18 mouse cellular contexts compared by ENCODE assay signal in genomic region chr9:20696107-20696712, GRCm38 (mm10). TPM values are rescaled to one million over a fixed set of nuclear protein-coding genes. Genes with fewer than 3 reads are reported as not detected.
DNase-seq lines count a peak whose midpoint lies in the region; ATAC-seq and TF ChIP-seq lines count a peak whose summit lies in the region.
"Had no signal": no experiment of that assay in that cellular context is flagged by ENCODE, and none has a peak within 500 bp of the region (broad histone marks: within the 10 kb centered on the region; RNA-seq: fewer than 3 reads in every experiment).

No protein-coding gene starts in this region.

- H3K27ac ChIP-seq in hindbrain, embryonic 11.5 days (ENCODE audit: low read depth, low read length): peak overlapping the region; percentile 83
- no peak overlapping the region for H3K27ac ChIP-seq in hindbrain, embryonic 14.5 days
- no peak overlapping the region for H3K27ac ChIP-seq in forebrain, embryonic 11.5 days (ENCODE audit: low read depth, low read length)
- peak overlapping the region; percentile 82; the same call in 1 of the 2 replicates for H3K27ac ChIP-seq in hindbrain, embryonic 13.5 days
- H3K27ac ChIP-seq in midbrain, embryonic 16.5 days (ENCODE audit: low read length): no peak overlapping the region
- no peak overlapping the region for H3K27ac ChIP-seq in stomach, postnatal 0 days (replicated peaks)
- H3K27ac ChIP-seq: limb, embryonic 12.5 days had no signal

- peaks cover 18% of the 10 kb centered on the region; the same call in 1 of the 2 replicates for H3K4me1 ChIP-seq in hindbrain, embryonic 11.5 days (replicated peaks; ENCODE audit: control insufficient read depth, insufficient read depth, low read length)
- H3K4me1 ChIP-seq in hindbrain, embryonic 14.5 days (replicated peaks; ENCODE audit: control insufficient read depth, insufficient read depth, low read length): peaks cover 22% of the 10 kb centered on the region
- peaks cover 16% of the 10 kb centered on the region for H3K4me1 ChIP-seq in forebrain, embryonic 11.5 days (replicated peaks; ENCODE audit: control insufficient read depth, insufficient read depth, low read length)
- H3K4me1 ChIP-seq in hindbrain, embryonic 13.5 days (replicated peaks): peaks cover 53% of the 10 kb centered on the region
- H3K4me1 ChIP-seq in midbrain, embryonic 16.5 days (ENCODE audit: control insufficient read depth, insufficient read depth, low read length): peaks cover 17% of the 10 kb centered on the region
- no peaks in the 10 kb centered on the region for H3K4me1 ChIP-seq in stomach, postnatal 0 days (replicated peaks; ENCODE audit: control insufficient read depth, insufficient read depth)

- H3K27me3 ChIP-seq in hindbrain, embryonic 11.5 days (ENCODE audit: control insufficient read depth, insufficient read depth, low read length): no peaks in the 10 kb centered on the region
- no peaks in the 10 kb centered on the region for H3K27me3 ChIP-seq in hindbrain, embryonic 14.5 days (ENCODE audit: control insufficient read depth, insufficient read depth, low read length)
- peaks cover 6% of the 10 kb centered on the region; the same call in 1 of the 2 replicates for H3K27me3 ChIP-seq in forebrain, embryonic 11.5 days (ENCODE audit: control insufficient read depth, insufficient read depth, low read length)
- H3K27me3 ChIP-seq in hindbrain, embryonic 13.5 days: no peaks in the 10 kb centered on the region
- no peaks in the 10 kb centered on the region for H3K27me3 ChIP-seq in midbrain, embryonic 16.5 days (ENCODE audit: control insufficient read depth, insufficient read depth, low read depth, low read length)
- H3K27me3 ChIP-seq in stomach, postnatal 0 days (ENCODE audit: control insufficient read depth, insufficient read depth, low read length): no peaks in the 10 kb centered on the region

- no peak for TF ChIP-seq EP300 in stomach, postnatal 0 days (optimal IDR thresholded peaks at IDR 0.05)

- no peaks in the 10 kb centered on the region for H3K9me3 ChIP-seq in hindbrain, embryonic 11.5 days (ENCODE audit: control insufficient read depth, low read length)
- no peaks in the 10 kb centered on the region for H3K9me3 ChIP-seq in hindbrain, embryonic 14.5 days (ENCODE audit: control insufficient read depth, low read length)
- H3K9me3 ChIP-seq in forebrain, embryonic 11.5 days (ENCODE audit: control insufficient read depth, low read length): no peaks in the 10 kb centered on the region
- no peaks in the 10 kb centered on the region for H3K9me3 ChIP-seq in hindbrain, embryonic 13.5 days
- no peaks in the 10 kb centered on the region for H3K9me3 ChIP-seq in midbrain, embryonic 16.5 days (replicated peaks; ENCODE audit: control insufficient read depth, low read length, poor library complexity, severe bottlenecking)
- H3K9me3 ChIP-seq in stomach, postnatal 0 days (ENCODE audit: control insufficient read depth, low read length): no peaks in the 10 kb centered on the region

- no peaks in the 10 kb centered on the region for H3K36me3 ChIP-seq in hindbrain, embryonic 11.5 days (ENCODE audit: control insufficient read depth, insufficient read depth, low read length)
- no peaks in the 10 kb centered on the region for H3K36me3 ChIP-seq in hindbrain, embryonic 14.5 days (replicated peaks; ENCODE audit: control insufficient read depth, insufficient read depth)
- H3K36me3 ChIP-seq in forebrain, embryonic 11.5 days (ENCODE audit: control insufficient read depth, insufficient read depth, low read length): no peaks in the 10 kb centered on the region
- H3K36me3 ChIP-seq in hindbrain, embryonic 13.5 days: peaks cover 11% of the 10 kb centered on the region
- H3K36me3 ChIP-seq in midbrain, embryonic 16.5 days (ENCODE audit: control insufficient read depth, insufficient read depth, low read length): 0 out of 2 replicates have a peak, but pooled peaks cover 5% of the 10 kb centered on the region
- no peaks in the 10 kb centered on the region for H3K36me3 ChIP-seq in stomach, postnatal 0 days (ENCODE audit: control insufficient read depth, insufficient read depth, low read length)
- H3K36me3 ChIP-seq: limb, embryonic 12.5 days had no signal

- H3K4me2 ChIP-seq in hindbrain, embryonic 11.5 days (replicated peaks; ENCODE audit: low read depth, low read length): no peak overlapping the region
- no peak overlapping the region for H3K4me2 ChIP-seq in hindbrain, embryonic 14.5 days (replicated peaks)
- H3K4me2 ChIP-seq in forebrain, embryonic 11.5 days (ENCODE audit: low read depth, low read length, severe bottlenecking): no peak overlapping the region
- no peak overlapping the region for H3K4me2 ChIP-seq in hindbrain, embryonic 13.5 days
- H3K4me2 ChIP-seq in midbrain, embryonic 16.5 days (ENCODE audit: low read length): no peak overlapping the region
- no peak overlapping the region for H3K4me2 ChIP-seq in stomach, postnatal 0 days (replicated peaks; ENCODE audit: low read depth)
- H3K4me2 ChIP-seq: limb, embryonic 12.5 days had no signal

- no peak overlapping the region for H3K9ac ChIP-seq in hindbrain, embryonic 11.5 days (ENCODE audit: low read depth, low read length)
- H3K9ac ChIP-seq in hindbrain, embryonic 14.5 days: no peak overlapping the region
- no peak overlapping the region for H3K9ac ChIP-seq in forebrain, embryonic 11.5 days (ENCODE audit: low read length)
- no peak overlapping the region for H3K9ac ChIP-seq in hindbrain, embryonic 13.5 days
- no peak overlapping the region for H3K9ac ChIP-seq in midbrain, embryonic 16.5 days (ENCODE audit: low read depth, low read length)
- H3K9ac ChIP-seq in stomach, postnatal 0 days (ENCODE audit: low read length): no peak overlapping the region
- H3K9ac ChIP-seq: limb, embryonic 12.5 days had no signal

- no peak for ATAC-seq in hindbrain, embryonic 11.5 days (ENCODE audit: low FRiP score)
- ATAC-seq in hindbrain, embryonic 14.5 days (ENCODE audit: low FRiP score): no peak
- ATAC-seq in forebrain, embryonic 11.5 days (replicated peaks; ENCODE audit: low FRiP score): peak; percentile 13; the same call in 1 of the 2 replicates
- ATAC-seq in hindbrain, embryonic 13.5 days (ENCODE audit: low FRiP score): no peak
- peak; percentile 40 for ATAC-seq in midbrain, embryonic 16.5 days
- no peak for ATAC-seq in stomach, postnatal 0 days (ENCODE audit: low FRiP score, low TSS enrichment)
- ATAC-seq: Patski had no signal

- TF ChIP-seq CTCF in stomach, postnatal 0 days (IDR thresholded peaks at IDR 0.05; ENCODE audit: low read depth): no peak

- DNase-seq in hindbrain, embryonic 11.5 days (ENCODE audit: low spot score): no peak
- DNase-seq in hindbrain, embryonic 14.5 days (ENCODE audit: low spot score): no peak
- no peak for DNase-seq in forebrain, embryonic 11.5 days (ENCODE audit: low spot score)
- DNase-seq in gastrocnemius, postnatal 10 days: no peak
- DNase-seq in kidney, adult 18-20 months: no peak
- DNase-seq in stomach, postnatal 0 days (ENCODE audit: low spot score): no peak
- DNase-seq: cerebellum, adult 11-12 months; kidney, adult 11 months; kidney, postnatal 4 days; lung, postnatal 36 days; right cerebral cortex, postnatal 4 days; thymus, adult 2 months had no signal

- WGBS in hindbrain, embryonic 11.5 days: 50% methylated on average over 5 of the region's 5 CpGs
- WGBS in hindbrain, embryonic 14.5 days: 39% methylated on average over 5 of the region's 5 CpGs
- WGBS in forebrain, embryonic 11.5 days: 51% methylated on average over 5 of the region's 5 CpGs
- 41% methylated on average over 5 of the region's 5 CpGs for WGBS in hindbrain, embryonic 13.5 days
- 46% methylated on average over 5 of the region's 5 CpGs for WGBS in midbrain, embryonic 16.5 days
- 71% methylated on average over 5 of the region's 5 CpGs for WGBS in stomach, postnatal 0 days

- H3K4me3 ChIP-seq in hindbrain, embryonic 11.5 days (ENCODE audit: low read depth, low read length): no peak overlapping the region
- H3K4me3 ChIP-seq in hindbrain, embryonic 14.5 days (replicated peaks; ENCODE audit: low read length): no peak overlapping the region
- H3K4me3 ChIP-seq in forebrain, embryonic 11.5 days (ENCODE audit: low read depth, low read length): no peak overlapping the region
- H3K4me3 ChIP-seq in hindbrain, embryonic 13.5 days: no peak overlapping the region
- H3K4me3 ChIP-seq in midbrain, embryonic 16.5 days (ENCODE audit: low read depth, low read length): no peak overlapping the region
- no peak overlapping the region for H3K4me3 ChIP-seq in stomach, postnatal 0 days (ENCODE audit: low read depth, low read length)
- H3K4me3 ChIP-seq: limb, embryonic 12.5 days had no signal

RNA-seq across cellular contexts. Expression of gene Pin1, which starts 44.3 kb away (rescaled TPM):
- polyA plus RNA-seq in hindbrain, embryonic 11.5 days (2014; fragmentation: Nextera tagmentation; extraction: Ambion mirVana): 65.2 and 65.9 TPM in 2 replicates
- polyA plus RNA-seq in hindbrain, embryonic 14.5 days (2014; fragmentation: Nextera tagmentation; extraction: Ambion mirVana): 64.5 and 64.6 TPM in 2 replicates
- 63.0 and 72.5 TPM in 2 replicates for polyA plus RNA-seq in forebrain, embryonic 11.5 days (2014; fragmentation: Nextera tagmentation; extraction: Ambion mirVana)
- polyA plus RNA-seq in hindbrain, embryonic 13.5 days (2015; fragmentation: Nextera tagmentation; extraction: Ambion mirVana): 59.8 and 61.5 TPM in 2 replicates
- polyA plus RNA-seq in midbrain, embryonic 16.5 days (2015; fragmentation: Nextera tagmentation; extraction: Ambion mirVana): 61.0 and 61.6 TPM in 2 replicates
- total RNA-seq in gastrocnemius, postnatal 10 days (2021): 10 to 100 TPM; 15.7 to 17.2 TPM
- polyA plus RNA-seq in stomach, postnatal 0 days (2015; fragmentation: Nextera tagmentation; extraction: Ambion mirVana): 28.2 and 28.7 TPM in 2 replicates

RNA-seq across cellular contexts. Expression of gene Olfm2, which starts 49.9 kb away (rescaled TPM):
- 64.4 and 65.1 TPM in 2 replicates for polyA plus RNA-seq in hindbrain, embryonic 11.5 days (2014; fragmentation: Nextera tagmentation; extraction: Ambion mirVana)
- polyA plus RNA-seq in hindbrain, embryonic 14.5 days (2014; fragmentation: Nextera tagmentation; extraction: Ambion mirVana): 185 and 207 TPM in 2 replicates
- polyA plus RNA-seq in forebrain, embryonic 11.5 days (2014; fragmentation: Nextera tagmentation; extraction: Ambion mirVana): 15.4 and 19.8 TPM in 2 replicates
- polyA plus RNA-seq in hindbrain, embryonic 13.5 days (2015; fragmentation: Nextera tagmentation; extraction: Ambion mirVana): 133 and 145 TPM in 2 replicates
- 225 and 251 TPM in 2 replicates for polyA plus RNA-seq in midbrain, embryonic 16.5 days (2015; fragmentation: Nextera tagmentation; extraction: Ambion mirVana)
- under 1 TPM; 0.52 TPM for total RNA-seq in gastrocnemius, postnatal 10 days (2021)
- 2.3 and 2.5 TPM in 2 replicates for polyA plus RNA-seq in stomach, postnatal 0 days (2015; fragmentation: Nextera tagmentation; extraction: Ambion mirVana)
- total RNA-seq: common myeloid progenitor, adult 5-6 weeks; hematopoietic stem cell, adult 5-6 weeks had no signal

RNA-seq across cellular contexts. Expression of gene Fbxl12, which starts 51.6 kb away (rescaled TPM):
- polyA plus RNA-seq in hindbrain, embryonic 11.5 days (2014; fragmentation: Nextera tagmentation; extraction: Ambion mirVana): 12.6 and 14.3 TPM in 2 replicates
- 10.2 and 10.5 TPM in 2 replicates for polyA plus RNA-seq in hindbrain, embryonic 14.5 days (2014; fragmentation: Nextera tagmentation; extraction: Ambion mirVana)
- 13.1 and 14.8 TPM in 2 replicates for polyA plus RNA-seq in forebrain, embryonic 11.5 days (2014; fragmentation: Nextera tagmentation; extraction: Ambion mirVana)
- 18.2 and 19.1 TPM in 2 replicates for polyA plus RNA-seq in hindbrain, embryonic 13.5 days (2015; fragmentation: Nextera tagmentation; extraction: Ambion mirVana)
- polyA plus RNA-seq in midbrain, embryonic 16.5 days (2015; fragmentation: Nextera tagmentation; extraction: Ambion mirVana): 13.8 and 14.7 TPM in 2 replicates
- total RNA-seq in gastrocnemius, postnatal 10 days (2021): 10 to 100 TPM in 1 of 2 experiments, 1 to 10 TPM in 1; 8.1 to 12.0 TPM
- polyA plus RNA-seq in stomach, postnatal 0 days (2015; fragmentation: Nextera tagmentation; extraction: Ambion mirVana): 7.2 and 8.2 TPM in 2 replicates

RNA-seq across cellular contexts. Expression of gene Ubl5, which starts 53.5 kb away (rescaled TPM):
- 448 and 456 TPM in 2 replicates for polyA plus RNA-seq in hindbrain, embryonic 11.5 days (2014; fragmentation: Nextera tagmentation; extraction: Ambion mirVana)
- polyA plus RNA-seq in hindbrain, embryonic 14.5 days (2014; fragmentation: Nextera tagmentation; extraction: Ambion mirVana): 414 and 480 TPM in 2 replicates
- 350 and 401 TPM in 2 replicates for polyA plus RNA-seq in forebrain, embryonic 11.5 days (2014; fragmentation: Nextera tagmentation; extraction: Ambion mirVana)
- 500 and 520 TPM in 2 replicates for polyA plus RNA-seq in hindbrain, embryonic 13.5 days (2015; fragmentation: Nextera tagmentation; extraction: Ambion mirVana)
- 444 and 482 TPM in 2 replicates for polyA plus RNA-seq in midbrain, embryonic 16.5 days (2015; fragmentation: Nextera tagmentation; extraction: Ambion mirVana)
- 100 to 1,000 TPM; 197 to 204 TPM for total RNA-seq in gastrocnemius, postnatal 10 days (2021)
- 451 and 481 TPM in 2 replicates for polyA plus RNA-seq in stomach, postnatal 0 days (2015; fragmentation: Nextera tagmentation; extraction: Ambion mirVana)

Comparison
In these comparisons a context has a peak if more than half of its experiments do, and no peak if none do; other contexts are left out.
1. H3K27ac ChIP-seq: peak in hindbrain, embryonic 11.5 days (single experiment) and hindbrain, embryonic 13.5 days (single experiment); none in hindbrain, embryonic 14.5 days (single experiment), forebrain, embryonic 11.5 days (single experiment), midbrain, embryonic 16.5 days (single experiment) and stomach, postnatal 0 days (single experiment).
2. ATAC-seq: peak in forebrain, embryonic 11.5 days (single experiment) and midbrain, embryonic 16.5 days (single experiment); none in hindbrain, embryonic 11.5 days (single experiment), hindbrain, embryonic 14.5 days (single experiment), hindbrain, embryonic 13.5 days (single experiment) and stomach, postnatal 0 days (single experiment).